Mouse (Mus musculus) monocyte, adult 5-6 weeks (primary cell): ENCODE results near the gene Ppip5k2. TPM values are rescaled to one million over a fixed set of nuclear protein-coding genes. Genes with fewer than 3 reads are reported as not detected.

ENCODE experiments used
- ATAC-seq: fragments of 153-309, 156-312 bp; replicated peaks from 2 replicates; pipeline ENCODE4 v1.8.0; 2017; ENCODE audit warnings: mild to moderate bottlenecking; ENCODE audit not compliant: low TSS enrichment, insufficient number of reproducible peaks, severe bottlenecking, poor library complexity, low FRiP score
- total RNA-seq: library from RNA; stranded (forward); fragments of 200-1000, 200-491, 200-594 nt; gene quantifications from 3 replicates; pipeline ENCODE4 v1.2.3, GENCODE M21; 2017

Ppip5k2 gene
- total RNA-seq, 1 experiment from 2014 or later, result 32.8 TPM

DNA sequence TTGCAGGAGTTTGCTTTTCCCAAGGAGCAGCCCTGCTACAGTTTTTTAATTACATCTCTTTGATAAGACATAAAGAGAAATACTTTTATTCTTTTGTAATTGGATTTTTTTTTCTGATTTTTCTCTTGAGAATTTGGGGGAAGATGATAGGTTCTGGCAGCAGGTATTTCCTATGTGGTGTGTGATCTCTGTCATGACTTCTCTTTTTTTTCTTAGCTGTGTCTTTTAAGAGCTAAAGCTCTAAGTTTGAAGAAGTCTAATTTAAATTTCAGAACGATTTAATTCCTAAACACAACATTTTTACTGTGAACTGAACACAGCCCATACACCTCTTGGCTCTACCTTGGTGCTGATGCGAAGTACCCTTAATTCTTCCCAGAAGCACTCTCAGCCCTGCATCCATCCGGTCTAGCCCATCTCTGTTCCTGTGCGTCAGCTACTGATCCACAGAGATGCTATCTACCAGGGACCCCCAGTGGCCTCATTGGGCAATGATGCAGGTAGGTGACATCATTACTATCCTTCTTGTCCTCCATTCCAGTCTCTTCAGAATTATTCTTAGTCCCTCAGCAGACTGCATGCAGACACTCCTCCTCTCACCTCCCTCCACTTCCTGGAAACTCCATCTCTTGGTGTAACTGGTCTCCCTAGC is 93.6 kb downstream of the Ppip5k2 start:
- peak; percentile 35; the same call in 1 of the 2 replicates for ATAC-seq

GRCm38 (mm10) chr1:97676115-97676514 is 94.1 kb downstream of the Ppip5k2 start:
- ATAC-seq, result peak; percentile 95

DNA sequence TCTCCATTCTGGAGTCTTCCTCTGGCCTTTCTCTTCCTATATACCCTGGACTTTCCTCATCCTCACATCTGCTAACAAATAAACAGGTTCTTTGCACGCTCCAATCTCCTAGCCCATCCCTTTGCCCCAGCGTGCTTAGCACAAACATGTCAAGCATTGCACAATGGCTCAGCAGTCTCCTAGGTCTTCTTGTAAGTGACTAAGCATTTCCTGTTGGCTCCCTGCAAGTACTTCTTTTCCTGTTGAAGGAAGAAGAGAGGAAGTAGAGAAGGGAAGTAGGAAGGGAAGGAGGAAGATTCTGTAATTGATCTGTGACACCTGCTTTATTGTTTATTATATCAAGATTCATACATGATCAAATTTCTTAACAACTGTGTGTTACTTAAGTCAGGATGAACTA is 97.4 kb downstream of the Ppip5k2 start:
- peak; percentile 81 for ATAC-seq

- ATAC-seq, result no peak
Measured at GRCm38 (mm10) chr1:97667288-97667687, 102.9 kb downstream of the Ppip5k2 start.

- ATAC-seq, result 0 out of 2 replicates have a peak, but pooled peaks have one; percentile 10
Measured at GRCm38 (mm10) chr1:97662324-97662723, 107.9 kb downstream of the Ppip5k2 start.

DNA sequence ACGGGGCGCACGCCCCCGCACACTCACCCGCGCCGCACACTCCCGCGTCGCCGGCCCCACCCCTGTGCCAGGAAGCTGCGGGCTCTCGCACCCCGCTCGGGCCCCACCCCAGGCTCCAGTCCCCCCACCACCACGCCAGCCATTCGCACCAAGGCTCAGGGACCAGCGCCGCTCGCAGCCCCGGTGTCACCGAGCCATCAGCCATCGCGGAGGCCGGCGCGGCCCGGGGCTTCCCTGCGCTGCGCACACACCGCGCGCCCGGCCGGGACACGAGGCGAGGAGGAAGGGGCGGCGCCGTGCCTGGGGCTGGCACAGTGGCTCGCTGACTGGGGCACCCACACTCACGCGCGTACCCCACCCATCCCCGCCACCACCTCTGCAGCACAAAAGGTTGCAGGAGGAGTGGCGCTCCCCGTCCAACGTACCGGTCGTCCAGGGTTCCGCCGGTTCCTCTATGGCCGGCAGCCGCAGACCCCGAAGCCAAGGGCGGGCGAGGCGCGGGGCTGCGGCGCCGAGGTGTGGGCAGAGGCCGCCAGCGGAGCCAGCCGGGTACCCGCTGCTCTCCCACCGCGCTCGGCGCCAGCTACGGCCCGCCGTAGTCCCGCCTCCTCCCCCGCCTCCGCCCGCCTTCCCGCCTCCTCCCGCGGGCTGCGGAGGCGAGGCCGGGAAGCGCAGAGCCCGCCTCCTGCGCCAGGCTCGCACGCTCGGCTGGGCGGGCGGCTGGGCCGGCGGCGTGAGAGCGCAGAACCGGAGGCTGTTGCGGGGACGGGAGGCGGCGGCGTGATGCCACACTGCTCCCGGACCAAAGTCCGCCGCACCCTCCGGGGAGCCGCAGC is 108.6 kb downstream of the Ppip5k2 start, which contains the start of gene D1Ertd622e:
TSS of gene D1Ertd622e (minus strand) at position 669 of the 836 bp plus-strand sequence.
- ATAC-seq, result peak; percentile 48

DNA sequence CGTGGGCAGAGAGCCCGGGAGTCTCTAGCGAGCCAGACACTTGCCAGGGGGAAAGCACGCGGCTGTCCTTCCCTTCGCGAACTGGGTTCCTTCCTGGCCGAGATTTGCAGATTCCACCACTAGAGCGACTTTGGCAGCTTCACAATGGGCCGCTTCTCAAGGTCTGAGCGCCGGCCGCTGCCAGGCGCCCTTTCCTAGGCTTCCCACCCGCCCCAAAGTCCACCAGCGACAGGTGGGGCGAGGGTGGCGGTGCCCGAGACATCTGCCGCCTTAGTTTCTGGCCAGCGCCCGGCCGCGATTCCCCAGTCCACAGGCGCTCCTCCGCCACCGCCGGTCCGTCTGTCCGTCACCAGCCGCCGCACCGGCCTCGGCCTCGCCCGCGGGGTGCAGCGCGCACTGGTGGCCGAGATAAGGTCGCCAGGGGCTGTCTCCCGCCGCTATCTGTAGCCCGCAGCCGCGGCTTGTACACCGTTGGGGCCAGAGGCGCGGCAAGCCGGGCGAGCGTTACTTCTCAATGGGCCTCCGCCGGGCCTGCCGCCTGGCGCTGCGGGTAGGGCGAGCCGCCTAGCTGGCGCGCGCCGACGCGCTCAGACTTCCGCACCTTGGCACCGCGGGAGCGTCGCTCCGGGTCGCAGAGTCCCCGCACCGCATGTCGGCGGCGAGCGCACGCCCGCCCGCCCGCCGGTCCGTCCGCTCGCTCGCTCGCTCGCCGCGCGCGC is 109.4 kb downstream of the Ppip5k2 start:
- no peak for ATAC-seq

DNA sequence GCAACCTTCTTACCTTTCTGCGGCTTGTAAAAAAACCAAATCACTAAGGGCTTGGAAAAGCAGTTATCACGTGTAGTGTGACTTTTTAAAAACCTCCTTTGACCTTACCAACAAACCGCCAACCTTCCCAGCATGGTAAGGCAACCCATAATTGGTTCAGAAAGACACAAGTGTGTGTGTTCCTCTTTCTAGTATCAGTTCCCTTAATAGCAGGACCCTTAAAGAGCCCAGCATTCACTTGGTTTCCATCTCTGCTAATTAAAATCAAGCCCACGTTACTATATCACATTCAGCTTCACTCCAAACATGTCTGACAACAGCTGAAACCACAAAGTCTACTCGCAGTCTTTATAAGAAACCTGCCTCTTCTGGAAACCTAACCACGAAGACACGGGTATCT is 110.8 kb downstream of the Ppip5k2 start:
- ATAC-seq, result peak; percentile 79

GRCm38 (mm10) chr1:97657786-97658185 is 112.4 kb downstream of the Ppip5k2 start:
- no peak for ATAC-seq

DNA sequence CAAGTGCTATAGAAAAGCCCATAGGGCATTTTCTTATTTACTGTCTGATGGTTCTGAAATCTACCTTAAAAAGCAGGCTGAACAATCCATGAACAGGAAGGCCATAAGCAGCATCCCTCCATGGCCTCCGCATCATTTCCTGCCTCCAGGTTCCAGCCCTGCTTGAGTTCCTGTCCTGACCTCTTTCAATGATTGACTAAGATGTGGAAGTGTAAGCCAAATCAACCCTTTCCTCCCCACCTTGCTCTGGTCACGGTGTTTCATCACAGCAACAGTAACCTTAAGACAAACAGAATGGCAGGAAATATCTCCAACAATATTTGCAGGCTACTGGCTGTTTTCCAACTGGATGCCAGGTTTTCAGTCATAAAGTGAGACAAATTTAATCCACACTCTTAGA is 113.0 kb downstream of the Ppip5k2 start:
- no peak for ATAC-seq

Other genes starting within 250 kb of the Ppip5k2 start
- gene D1Ertd622e, start 108.3 kb downstream of the Ppip5k2 start, total RNA-seq, result 115 to 144 TPM (median 137 TPM) in 3 replicates
- 4.8 to 8.8 TPM (median 8.4 TPM) in 3 replicates for gene Gin1, start 239 bp downstream of the Ppip5k2 start, total RNA-seq